Mouse (Mus musculus) CD4-positive, CD25-positive, alpha-beta regulatory T cell, adult 2 months (primary cell): ENCODE data around the gene Exosc10.

ENCODE experiments used
- DNase-seq: peaks from one replicate; pipeline ENCODE4 v3.0.0-alpha.2; 2012; ENCODE audit warnings: low read depth, low spot score

The Exosc10 gene

DNA sequence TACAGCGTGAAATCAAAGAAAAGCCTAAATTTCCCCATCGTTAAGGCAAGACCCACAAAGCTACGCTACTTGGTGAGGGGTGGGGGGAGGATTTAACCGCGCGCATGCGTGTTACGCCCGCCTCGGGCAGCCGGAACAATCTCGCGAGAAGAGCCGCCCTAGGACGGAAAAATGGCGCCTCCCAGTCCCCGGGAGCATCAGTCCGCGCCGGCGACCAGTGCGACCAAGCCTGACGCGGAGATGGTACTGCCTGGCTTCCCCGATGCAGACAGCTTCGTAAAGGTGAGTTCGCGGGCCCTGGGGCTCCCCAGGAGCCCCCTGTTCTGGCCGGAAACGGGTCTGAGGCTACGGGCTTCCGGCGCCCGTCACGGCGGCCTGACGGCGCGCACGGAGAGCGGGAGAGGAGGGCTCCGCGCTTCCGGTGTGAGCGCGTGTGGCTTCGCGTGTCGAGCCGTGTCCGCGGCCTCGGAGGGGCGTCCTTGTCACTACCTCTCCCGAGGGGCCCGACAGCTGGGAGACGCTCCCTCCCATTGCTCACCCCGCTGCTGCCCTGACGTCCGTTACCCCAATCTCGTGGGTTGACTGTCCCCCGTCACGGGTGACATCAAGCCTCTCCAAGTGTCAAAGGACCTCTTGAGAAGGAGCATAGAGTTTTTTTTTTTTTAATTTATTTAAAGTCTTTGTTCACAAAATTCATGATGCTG, at the start of gene Exosc10:
Gene Exosc10, plus strand, starts transcription at position 133 of the 704 bp plus-strand sequence.
- peak; percentile 96 for DNase-seq

DNA sequence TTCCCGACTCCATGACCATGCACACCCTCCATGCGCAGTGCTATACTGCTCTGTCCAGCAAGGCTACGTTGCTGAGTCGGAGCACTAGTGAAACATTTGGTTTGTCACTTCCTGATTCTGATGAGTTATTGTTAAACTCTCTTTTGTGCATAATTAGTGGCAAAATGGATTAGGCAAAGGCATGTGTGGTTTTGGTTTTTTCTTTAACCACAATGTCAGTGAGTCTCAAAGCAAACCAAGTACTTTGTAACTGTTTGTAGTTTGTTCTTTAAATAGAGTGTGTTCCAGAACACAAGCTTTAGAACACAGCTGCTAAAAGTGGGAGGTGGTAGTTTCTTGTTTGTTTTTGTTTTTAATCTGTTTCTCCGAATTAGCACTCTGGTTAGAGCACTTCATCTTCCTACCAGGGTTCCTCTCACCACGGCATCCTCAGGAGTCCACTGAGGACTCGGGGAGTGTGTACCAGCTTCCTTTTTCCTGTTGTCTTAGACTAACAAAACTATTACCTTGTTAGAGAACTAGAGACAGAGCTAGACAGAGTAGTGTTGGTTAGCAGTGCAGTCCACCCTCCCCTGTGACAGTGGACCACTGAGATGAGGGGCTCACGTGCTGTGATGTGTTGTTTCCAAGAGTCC, 48.7 kb upstream of the Exosc10 start:
- DNase-seq, result peak; percentile 16

GRCm38 (mm10) chr4:148510691-148511090, 47.5 kb upstream of the Exosc10 start:
- no peak for DNase-seq

DNA sequence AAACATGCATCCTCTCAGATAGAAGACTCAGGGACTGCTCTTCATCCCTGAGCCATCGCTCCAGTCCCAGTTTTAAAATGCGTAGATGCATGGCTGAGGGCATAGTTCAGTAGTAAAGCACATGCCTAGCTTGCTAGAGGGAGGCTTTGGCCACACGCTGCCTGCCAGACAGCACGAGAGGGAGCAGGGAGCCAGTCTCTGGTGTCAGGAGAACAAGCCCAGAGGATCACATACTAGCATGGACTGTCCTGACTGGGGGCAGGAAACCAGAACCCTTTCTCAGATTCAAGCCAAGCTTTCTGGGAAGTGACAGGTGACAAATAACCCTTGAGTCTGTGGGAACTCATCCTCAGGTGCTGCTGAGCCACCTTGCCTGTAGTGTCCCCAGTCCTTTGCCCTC, 46.9 kb upstream of the Exosc10 start:
- DNase-seq, result no peak

DNA sequence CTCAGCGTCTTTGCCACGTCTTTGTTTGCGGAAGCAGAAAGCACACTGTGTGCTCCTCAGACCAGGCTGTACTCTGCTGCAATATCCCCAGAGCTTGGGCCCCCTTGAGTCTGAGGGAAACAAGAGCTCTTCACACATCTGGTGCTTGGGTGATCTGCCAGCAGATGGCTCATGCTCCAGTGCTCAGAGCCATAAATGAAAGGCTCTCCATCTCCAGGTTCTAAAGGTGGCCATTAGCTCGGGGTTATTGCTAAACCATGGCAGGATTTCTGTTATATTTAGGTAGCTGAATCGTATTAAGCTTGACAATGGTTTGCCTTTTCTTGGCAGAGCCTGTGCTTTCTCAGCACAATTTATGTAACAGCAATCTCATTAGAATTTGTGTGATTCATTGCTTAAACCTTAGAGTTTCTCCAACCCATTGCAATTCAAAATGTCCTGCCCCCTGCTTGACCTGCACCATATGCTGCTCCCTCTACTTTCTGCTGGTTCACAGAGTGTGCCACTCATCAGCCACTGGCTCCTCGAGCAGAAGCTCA, 45.1 kb upstream of the Exosc10 start:
- DNase-seq, result no peak

DNA sequence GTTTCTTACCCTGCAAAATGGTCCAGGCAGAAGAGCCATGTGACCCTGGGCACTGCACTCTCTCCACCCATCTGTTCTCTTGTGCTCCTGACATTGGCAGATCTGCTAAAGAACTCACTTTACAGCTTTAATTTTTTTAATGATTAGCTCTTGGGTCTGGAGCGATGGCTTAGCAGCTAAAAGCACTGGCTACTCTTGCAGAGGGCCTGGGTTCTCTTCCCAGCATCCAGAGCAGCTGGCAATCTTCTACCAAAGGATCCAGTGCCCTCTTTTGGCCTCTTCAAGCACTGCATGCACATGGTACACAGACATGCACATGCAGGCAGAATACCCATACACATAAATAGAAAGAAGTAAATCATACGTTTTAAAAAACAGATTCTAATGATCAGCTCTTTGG, 42.9 kb upstream of the Exosc10 start:
- no peak for DNase-seq

DNA sequence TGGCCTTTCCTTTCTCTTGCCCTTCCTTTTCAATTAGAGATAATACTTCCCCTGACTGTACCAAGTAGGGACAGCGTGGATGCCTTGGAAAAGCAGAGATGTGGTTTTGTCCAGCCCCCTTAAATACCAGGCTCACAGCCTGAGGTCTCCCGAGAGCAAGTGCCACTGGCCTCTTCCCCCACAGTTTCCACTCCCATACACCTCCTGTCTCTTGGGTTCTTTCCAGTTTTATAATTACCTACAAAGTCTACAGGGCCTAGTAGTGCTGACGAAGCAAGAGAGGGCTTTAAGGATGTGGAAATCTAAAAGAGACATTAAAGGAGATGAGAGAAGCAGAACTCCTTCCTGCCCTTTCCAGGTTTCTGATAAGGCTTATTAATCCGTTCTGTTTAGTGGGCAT, 40.4 kb upstream of the Exosc10 start:
- DNase-seq, result no peak

DNA sequence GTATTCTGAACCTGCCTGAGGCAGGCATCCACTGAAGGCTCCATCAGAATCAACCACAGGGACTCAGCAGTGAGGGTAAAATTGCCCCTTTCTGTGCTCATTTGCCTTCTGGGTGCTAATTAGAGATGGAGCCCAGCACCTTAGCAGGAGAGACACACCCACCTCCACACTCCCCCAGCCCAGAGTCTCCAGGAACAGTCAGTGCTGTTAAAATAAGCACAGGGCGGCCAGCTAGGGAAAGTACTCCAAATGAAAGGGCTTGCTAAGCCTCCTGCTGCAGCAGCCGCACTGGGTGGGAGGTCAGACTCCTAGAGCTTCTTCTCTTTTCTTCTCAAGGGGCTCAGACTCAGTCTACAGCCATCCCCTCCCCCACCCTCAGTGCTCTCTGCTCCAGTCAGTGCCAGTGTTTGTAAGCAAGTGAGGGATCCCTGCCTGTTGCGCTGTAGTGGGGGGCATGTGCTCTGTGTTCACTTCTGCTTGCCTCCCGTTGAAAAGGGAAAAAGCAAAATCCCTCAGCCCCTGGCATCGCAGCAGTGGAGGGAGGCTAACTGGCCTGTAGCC, 39.9 kb upstream of the Exosc10 start:
- no peak for DNase-seq

- no peak for DNase-seq
Observed at GRCm38 (mm10) chr4:148523538-148523937, 34.7 kb upstream of the Exosc10 start.

GRCm38 (mm10) chr4:148527158-148527910, 30.9 kb upstream of the Exosc10 start:
- DNase-seq, result no peak

DNA sequence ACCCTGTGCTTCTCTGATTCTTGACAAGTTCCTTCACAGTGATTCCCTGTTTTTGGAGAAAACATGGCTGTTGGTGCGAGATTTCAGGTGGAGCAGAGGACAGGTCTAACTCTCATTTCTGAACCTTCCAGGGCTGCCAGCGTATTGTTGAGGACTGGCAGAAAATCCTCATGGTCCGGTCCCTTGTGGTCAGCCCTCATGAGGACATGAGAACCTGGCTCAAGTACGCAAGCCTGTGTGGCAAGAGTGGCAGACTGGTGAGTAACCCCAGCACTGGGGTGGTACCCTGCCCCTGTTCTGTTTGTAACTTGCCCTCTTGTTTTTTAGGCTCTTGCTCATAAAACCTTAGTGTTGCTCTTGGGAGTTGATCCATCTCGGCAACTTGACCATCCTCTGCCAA, 27.9 kb upstream of the Exosc10 start:
- no peak for DNase-seq

DNA sequence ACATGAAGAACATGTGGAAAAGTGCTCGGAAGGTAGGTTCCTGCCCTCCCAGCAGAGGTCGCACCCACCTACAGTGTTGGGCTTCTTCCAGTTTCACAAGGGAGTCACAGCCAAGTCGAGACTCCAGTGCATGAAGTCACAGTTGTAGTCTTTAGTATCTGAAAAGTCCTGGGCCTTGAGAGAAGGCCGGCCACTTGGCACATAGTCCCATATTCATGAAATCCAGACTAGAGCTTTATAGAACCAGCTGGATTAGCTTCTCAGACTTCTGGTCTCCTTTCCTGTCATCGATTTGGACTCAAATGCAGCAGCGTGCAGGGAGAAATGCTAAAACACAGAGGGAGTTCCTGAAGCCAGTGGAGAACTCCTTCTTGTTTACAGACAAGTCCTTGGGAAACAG, 27.5 kb upstream of the Exosc10 start:
- DNase-seq, result no peak

- no peak for DNase-seq
Observed at GRCm38 (mm10) chr4:148531341-148531740, 26.9 kb upstream of the Exosc10 start.

DNA sequence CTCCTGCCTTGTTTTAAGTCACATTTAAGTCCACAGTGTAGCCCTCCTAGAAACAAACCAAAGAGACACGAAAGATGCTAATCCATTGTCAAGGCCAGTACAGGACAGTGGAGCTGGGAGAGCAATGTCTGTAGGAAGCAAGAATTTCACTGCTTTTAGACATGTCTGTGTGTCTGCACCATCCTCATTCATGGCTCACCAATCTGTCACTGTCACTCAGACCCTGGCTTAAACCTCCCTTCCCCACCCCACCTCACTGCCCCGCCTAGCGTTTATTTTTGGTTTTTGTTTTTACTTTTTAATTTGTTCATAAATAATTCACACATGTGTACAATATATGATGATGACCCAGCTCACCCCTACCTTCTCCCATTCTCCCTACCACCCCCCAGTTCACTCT, 25.7 kb upstream of the Exosc10 start:
- no peak for DNase-seq

GRCm38 (mm10) chr4:148533613-148534328, 24.5 kb upstream of the Exosc10 start:
- no peak for DNase-seq

DNA sequence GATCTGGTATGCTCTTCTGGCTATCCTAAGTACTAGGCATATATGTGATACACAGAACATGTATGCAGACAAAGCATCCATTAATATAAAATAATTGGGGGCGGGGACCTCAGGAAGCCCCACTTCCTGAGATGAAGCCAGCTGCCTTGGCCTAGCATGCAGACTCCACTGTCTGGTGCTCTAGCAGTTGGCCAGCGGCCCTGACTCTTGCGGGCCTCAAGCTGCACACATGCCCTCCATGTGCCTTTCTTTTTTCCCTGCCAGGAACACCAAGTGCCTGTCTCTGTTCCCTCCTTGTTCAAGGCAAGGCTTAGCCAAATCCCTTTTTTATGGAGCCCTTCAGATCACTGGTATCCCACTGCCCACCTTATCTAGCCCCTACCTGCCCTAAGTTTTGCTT, 22.4 kb upstream of the Exosc10 start:
- DNase-seq, result no peak

DNA sequence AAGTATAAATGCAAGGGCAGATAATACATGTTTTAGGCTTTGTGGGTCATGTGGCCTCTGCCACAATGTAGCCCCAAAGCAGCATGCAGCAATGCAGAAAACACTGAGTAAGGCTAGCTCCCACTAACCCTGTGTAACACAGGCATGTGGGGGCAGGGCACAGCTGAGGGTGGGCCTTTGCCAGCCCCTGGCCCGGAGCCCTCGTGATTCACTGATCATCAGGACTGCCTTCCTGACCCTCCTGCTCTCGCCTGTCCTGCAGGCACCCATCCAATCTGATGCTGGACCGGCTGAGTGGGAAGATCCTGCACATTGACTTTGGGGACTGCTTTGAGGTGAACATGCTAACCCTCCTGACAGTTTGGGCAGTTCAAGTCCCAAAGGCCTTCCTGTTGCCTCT, 9.1 kb upstream of the Exosc10 start:
- DNase-seq, result no peak

GRCm38 (mm10) chr4:148557766-148558165, 463 bp upstream of the Exosc10 start:
- DNase-seq, result no peak

DNA sequence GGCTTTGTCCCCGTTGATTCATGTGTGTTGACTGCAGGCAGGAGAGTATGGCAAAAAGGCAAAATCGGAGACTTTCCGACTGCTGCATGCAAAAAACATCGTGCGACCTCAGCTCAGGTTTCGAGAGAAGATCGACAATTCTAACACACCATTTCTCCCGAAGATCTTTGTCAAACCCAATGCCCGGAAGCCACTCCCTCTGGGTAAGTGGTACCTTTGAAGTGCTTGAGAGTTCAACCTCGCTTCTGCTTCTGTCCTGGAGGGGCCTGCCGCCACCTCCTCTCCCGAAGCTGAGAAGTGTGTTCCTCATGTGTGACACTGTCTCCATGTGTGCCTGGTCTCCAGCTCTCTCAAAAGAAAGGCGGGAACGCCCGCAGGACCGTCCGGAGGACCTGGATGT, 4.4 kb downstream of the Exosc10 start:
- no peak for DNase-seq

GRCm38 (mm10) chr4:148563595-148563994, 5.4 kb downstream of the Exosc10 start:
- DNase-seq, result no peak

DNA sequence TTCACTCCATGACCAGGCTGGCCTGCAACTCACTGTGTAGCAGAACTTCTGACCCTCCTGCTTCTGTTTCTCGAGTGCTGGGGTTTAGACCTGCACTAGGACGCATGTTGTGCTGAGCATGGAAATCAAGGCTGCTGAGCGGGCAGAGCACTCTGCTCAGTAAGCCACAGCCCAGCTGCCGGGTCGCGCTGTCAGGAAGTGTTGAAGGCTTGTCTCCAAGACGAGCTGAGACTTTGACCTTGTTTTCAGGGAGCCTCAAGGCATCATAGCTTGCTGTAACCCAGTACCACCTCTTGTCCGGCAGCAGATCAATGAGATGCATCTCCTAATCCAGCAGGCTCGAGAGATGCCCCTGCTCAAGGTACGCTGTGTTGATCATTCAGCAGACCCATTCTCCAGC, 11.9 kb downstream of the Exosc10 start:
- DNase-seq, result no peak
